Mouse (Mus musculus): ENCODE measurements at regions not wholly inside any gene's neighbourhood (a gene's known extent, or its start where the extent isn't known, plus 50 kb on each side); places are given as distances from the start of the nearest gene placed in this dataset.

DNA sequence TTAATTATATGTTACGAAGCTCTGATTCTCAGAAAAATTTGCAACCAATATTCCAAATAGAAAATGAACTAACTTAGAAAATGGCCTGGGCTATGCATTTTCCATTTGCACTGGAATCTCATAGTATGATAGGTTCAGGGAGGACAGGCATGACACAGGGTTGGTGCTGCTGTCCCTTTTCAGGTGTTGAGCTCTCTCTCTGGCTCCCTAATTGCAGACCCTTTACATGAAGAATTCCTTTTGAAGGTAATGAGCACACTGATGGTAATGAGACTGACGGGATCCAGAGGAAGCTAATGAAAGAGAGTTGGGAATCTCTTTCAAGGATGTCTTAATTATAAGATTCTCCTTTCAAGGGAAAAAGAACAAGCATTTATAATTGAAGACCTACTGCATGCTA, 87.6 kb downstream of the Serpinb8 start:
- TF ChIP-seq CTCF (IDR thresholded peaks at IDR 0.05; ENCODE audit: borderline replicate concordance, insufficient read depth, low read depth, low read length): no peak
- TF ChIP-seq POLR2A (IDR thresholded peaks at IDR 0.05; ENCODE audit: borderline replicate concordance, insufficient read depth, low read length): no peak

Measured in cerebellum, adult 2 months (tissue).